Mouse (Mus musculus) retina, embryonic 14.5 days (tissue): ENCODE data around the gene Slc36a4.

Source experiments
- DNase-seq: peaks from one replicate; pipeline ENCODE4 v3.0.0-alpha.2; 2015; ENCODE audit warnings: low spot score

Gene Slc36a4

DNA sequence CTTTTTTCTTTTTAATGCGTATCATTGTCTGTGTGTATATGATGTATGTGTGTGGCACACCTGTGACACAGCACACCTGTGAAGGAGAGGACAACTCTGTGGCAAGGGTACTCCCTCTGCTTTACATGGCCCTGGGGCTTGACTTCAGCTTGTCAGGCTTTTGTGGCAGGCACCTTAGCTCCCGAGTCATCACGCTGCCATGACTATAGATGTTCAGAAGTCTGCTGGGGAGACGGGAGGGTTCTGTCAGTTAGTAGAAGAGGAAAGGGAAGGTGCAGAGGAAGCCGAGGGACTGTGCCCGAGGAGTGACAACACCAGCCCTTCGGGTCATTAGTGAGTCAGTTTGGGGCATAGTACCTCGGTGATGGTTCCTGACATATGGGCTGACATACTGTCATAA, 13.0 kb downstream of the Slc36a4 start:
- no peak for DNase-seq

DNA sequence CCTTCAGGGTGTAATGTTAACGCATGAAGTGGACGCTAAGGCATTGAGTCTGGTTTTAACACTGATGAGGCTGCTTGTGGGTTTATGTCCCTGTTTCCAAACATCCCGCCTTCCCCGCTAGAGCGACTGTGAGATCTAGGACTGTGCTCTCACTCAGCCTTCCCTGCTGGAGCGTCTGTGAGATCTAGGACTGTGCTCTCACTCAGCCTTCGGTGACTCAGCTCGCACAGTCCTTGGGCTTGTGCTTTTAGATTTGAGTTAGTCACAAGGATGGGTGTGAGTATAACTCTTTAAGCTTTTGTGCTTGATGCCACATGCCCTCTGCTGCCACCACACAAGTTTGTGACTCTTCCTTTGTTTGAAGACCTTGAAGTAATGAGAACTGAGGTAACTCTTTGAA, 17.6 kb downstream of the Slc36a4 start:
- no peak for DNase-seq

DNA sequence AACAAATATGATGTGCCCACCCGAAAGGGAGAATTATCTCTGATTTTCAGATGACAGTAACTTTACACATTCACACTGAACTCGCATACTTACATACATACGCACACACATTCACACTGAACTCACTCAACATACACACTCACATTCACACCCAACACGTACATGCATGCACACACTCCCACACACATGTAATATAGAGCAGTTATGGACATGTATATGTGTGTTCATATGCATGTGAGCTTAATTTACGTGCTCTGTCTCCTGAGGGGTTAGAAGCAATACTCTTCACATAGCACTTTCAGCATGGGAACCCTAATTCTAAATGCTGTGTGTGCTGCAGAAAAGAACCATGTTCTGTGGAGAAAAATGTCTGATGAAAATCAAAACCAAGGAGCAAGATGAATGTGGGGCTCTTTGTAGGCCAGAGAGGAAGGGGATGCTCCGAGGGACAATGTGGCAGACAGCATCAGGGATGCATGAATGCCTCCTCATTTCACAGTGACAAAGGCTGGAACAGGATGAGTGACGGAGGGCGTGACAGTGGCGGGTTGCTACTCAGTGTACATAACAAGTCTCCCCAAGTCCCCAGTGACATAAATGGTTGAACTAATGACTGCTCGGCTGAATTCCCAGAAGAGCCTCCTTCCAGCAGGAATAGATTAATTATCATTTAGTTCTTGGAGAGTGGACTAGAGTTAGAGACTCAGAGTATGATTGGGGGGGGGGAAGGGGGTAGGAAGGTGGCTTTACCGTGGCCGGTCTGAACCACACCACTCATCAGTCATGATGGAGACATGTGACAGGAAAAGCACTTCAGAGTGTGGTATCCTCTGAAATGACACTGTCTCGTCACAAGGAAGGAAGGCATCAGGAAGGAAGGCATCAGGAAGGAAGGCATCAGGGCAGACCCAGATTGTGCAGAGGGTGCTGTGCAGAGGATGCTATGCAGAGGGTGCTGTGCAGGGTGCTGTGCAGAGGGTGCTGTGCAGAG, 22.5 kb downstream of the Slc36a4 start:
- peak; percentile 71 for DNase-seq

- no peak for DNase-seq
Observed at GRCm38 (mm10) chr9:15734056-15734866, 24.7 kb downstream of the Slc36a4 start.

DNA sequence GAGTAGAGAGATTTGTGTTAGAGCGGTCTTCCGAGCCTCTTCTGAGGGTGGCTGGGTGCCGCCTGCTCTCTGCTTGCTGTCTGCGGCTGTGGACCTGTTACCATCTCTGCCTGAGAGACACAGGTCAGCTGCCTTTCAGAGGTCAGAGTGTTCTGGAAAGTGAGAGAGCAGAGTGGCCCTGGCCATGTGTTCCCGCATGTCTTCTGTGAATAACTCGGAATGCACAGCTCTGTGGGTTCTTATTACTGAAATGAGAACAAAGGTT, 25.3 kb downstream of the Slc36a4 start:
- no peak for DNase-seq

DNA sequence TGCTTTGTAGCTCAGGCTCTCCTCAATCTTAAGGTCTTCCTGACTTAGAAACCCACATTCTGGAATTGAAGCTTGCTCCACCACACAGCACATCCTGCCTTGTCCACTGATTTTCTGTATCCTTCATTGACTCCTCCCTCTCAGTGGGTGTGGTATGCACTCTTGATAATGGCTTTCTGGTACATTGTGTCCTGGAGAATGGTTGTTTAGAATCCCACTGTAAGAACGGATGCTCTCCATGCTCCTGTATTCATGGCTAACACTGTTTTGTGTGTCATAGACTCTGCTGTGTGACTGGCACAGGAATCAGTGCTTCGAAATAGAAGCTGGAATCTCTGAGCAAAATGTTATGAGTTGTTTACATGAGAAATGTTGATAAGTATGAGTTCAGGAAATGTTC, 28.0 kb downstream of the Slc36a4 start:
- DNase-seq: no peak

- no peak for DNase-seq
Observed at GRCm38 (mm10) chr9:15741428-15741827, 31.9 kb downstream of the Slc36a4 start.

DNA sequence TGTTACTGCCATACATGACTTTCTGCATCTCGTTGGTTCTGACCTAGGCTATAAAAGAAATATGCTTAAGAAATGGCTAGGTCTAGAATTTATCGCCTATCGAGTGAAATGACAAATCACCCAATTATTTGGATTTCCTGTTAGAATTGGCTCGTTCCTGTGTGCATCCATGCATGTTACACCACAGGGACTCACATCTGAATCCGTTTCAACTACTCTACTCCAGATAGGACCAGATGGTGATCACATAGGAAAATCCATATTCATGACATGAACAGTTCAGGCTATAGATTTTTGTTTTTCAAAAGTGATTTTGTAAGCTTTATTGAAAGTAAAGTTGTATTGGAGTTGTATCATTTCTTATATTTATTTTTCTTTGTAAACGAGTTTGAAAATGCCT, 32.4 kb downstream of the Slc36a4 start:
- no peak for DNase-seq

DNA sequence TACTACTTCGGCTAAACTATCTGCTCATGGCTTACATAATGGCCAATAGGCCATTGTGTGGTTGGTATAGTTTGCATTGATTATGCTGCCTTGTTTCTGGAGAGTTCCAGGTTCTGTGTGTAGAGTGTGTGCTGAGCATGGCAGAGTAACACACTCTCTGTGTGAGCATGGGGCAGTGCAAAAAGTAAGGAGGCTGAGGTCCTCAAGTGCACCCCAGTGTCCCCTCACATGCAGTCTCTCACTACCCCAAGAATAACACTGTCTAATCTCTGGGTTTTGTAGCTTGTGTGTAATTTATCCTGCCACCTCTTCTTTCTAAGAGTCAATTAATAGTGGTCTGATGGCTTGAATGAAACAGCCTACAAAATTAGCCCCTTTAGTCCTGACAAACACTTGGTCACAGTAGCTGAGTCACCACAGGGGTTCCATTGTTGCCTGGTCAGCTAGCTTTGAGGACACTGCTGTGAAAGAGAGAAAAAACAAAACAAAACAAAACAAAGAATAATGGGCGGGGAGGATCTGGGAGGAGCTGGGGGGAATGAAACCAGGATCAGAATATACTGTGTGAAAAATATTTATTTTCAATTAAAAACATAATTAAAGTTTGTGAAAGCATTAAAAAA, 36.6 kb downstream of the Slc36a4 start:
- DNase-seq: peak; percentile 70

GRCm38 (mm10) chr9:15746636-15747035, 37.1 kb downstream of the Slc36a4 start:
- DNase-seq: peak; percentile 23

GRCm38 (mm10) chr9:15748383-15748782, 38.8 kb downstream of the Slc36a4 start:
- DNase-seq: no peak

DNA sequence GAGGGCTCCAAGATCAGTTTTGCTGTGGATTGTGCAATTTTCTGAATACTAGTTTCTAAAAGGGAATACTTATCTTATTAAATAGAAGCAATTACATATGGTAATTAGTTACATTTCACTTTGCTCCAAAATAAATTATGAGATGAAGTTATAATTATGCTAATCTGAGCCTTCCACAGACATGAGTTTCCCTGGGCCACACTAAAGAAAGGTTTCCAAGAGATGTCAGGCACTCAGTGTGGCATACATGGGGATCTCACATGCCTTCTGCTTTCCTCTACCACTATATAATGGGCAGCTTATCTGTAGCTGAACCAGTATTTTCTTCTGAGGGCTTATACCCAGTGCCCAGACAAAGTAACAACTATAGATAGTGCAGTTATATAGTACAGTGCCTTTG, 49.8 kb downstream of the Slc36a4 start:
- no peak for DNase-seq

DNA sequence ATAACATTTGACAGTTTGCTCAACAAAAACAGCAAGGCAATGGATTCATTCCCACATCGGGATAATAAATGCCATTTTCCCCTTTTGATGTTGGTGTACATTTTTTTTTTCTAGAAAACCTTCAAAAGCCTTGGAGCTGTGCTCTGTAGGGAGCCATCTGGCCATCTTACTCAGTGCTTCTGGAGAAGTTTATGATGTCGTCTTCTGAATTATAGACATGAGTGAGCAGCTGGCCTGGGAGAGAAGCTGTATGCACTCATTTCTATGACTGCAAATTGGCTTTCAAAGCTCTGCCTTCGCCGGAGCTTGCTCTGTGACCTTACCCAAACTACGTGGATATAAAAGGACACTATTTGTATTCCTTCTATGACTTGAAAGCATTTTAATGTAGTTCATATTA, 56.8 kb downstream of the Slc36a4 start:
- DNase-seq: no peak

GRCm38 (mm10) chr9:15766821-15767220, 57.3 kb downstream of the Slc36a4 start:
- no peak for DNase-seq

GRCm38 (mm10) chr9:15772766-15773165, 63.2 kb downstream of the Slc36a4 start:
- no peak for DNase-seq

DNA sequence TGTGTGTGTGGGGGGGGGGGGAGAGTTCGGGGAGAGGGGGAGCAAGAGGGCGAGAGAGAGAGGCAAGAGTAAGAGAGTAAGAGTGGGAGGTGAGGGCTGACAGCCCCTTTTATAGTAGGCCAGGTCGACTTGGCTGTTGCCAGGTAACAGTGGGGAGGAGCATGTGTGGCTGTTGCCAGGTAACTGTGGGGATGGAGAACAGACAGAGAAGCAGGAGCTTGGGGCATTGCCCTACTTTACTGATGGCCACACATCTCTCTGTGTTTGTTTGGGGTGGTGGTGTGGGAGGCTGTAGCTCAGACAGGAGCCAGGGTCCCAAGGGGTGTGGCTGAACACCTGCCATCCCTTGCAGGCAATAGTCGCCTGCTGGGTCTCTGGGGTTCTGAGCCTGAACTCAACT, 63.9 kb downstream of the Slc36a4 start:
- no peak for DNase-seq

GRCm38 (mm10) chr9:15774911-15775310, 65.4 kb downstream of the Slc36a4 start:
- DNase-seq: peak; percentile 87

GRCm38 (mm10) chr9:15781936-15782335, 72.4 kb downstream of the Slc36a4 start:
- peak; percentile 73 for DNase-seq

GRCm38 (mm10) chr9:15786192-15786591, 76.7 kb downstream of the Slc36a4 start:
- DNase-seq: no peak

DNA sequence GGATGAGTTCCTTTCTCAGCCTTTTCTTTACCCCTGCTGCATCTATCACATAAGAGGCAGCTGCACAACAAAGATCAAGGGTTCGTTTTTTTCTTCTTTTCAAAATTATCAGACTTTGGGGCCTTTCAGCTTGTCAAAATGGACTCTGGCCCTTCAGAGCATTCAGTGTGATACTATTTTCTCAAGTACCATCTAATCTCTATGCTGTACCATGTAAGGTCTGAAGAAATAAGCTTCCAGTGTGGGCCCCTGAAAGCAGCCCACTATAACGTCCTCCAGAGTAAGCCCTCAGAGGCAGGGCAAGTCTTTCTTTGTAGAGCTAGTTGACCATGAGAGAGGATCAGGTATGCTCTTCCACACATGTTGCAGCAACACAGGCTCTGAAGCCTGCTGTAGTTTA, 77.1 kb downstream of the Slc36a4 start:
- no peak for DNase-seq

- DNase-seq: no peak
Observed at GRCm38 (mm10) chr9:15792076-15792475, 82.5 kb downstream of the Slc36a4 start.
